Mouse (Mus musculus) brain, embryonic 14.5 days (tissue): Measurements from ENCODE around the gene Frmpd2.

Experiments used
- CTCF ChIP-seq: fragments of 200-500 bp; IDR thresholded peaks from 2 replicates; pipeline ENCODE4 v1.5.1; 2012; ENCODE audit warnings: inconsistent platforms, mild to moderate bottlenecking, moderate library complexity, borderline replicate concordance; ENCODE audit not compliant: insufficient read depth, insufficient read length; ENCODE audit errors: extremely low read depth
- POLR2A ChIP-seq: fragments of 200-500 bp; IDR thresholded peaks from 2 replicates; pipeline ENCODE4 v1.6.1; 2012; ENCODE audit warnings: mild to moderate bottlenecking, inconsistent platforms, borderline replicate concordance; ENCODE audit not compliant: poor library complexity, insufficient read depth, insufficient read length, severe bottlenecking; ENCODE audit errors: extremely low read depth

DNA sequence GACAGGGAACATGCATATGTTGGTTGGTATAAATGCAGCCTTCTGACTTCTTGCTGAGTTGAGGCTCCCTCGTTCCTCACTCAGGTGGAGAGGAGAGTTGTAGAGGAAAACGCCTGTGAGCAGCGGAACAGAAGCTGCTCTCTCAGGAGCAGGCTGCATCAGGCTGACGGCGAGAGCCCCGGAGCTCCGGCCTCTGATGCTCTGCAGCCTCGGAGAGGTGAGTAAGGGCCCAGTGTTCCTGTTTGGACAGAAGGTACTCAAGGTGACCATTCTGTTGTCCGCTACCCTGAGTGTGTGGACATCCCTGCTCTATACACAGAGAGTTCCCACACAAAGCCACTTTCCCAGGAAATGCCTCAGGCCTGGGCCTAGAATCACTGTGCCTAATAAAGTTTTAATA lies 31.8 kb downstream of the Frmpd2 start:
- no peak for TF ChIP-seq POLR2A
- TF ChIP-seq CTCF = no peak
